Mouse (Mus musculus) mature B cell (primary cell): ENCODE measurements around the gene Gm49318.
"Not testable (repeated sequence)": the region's sequence is repeated elsewhere in the genome, so short reads cannot be mapped to it uniquely, and the experiment has no call there.

Experiments
- in situ Hi-C: fragments of 300-500 bp; cut with MboI; formaldehyde crosslinking; loops from 2 replicates; pipeline ENCODE4 v1.14.3; 2019

Gm49318 gene

GRCm38 (mm10) chr9:22070791-22071573 lies at the start of gene Gm49318, which contains the start of gene Zfp653:
TSS of gene Gm49318 (minus strand) at chr9:22071259.
TSS of gene Zfp653 (minus strand) at chr9:22071376.
- in situ Hi-C loops = no loop called here

GRCm38 (mm10) chr9:22119543-22119942 lies 48.5 kb upstream of the Gm49318 start:
- in situ Hi-C loops = no loop called here

GRCm38 (mm10) chr9:22117754-22118456 lies 46.8 kb upstream of the Gm49318 start:
- in situ Hi-C loops = no loop called here

DNA sequence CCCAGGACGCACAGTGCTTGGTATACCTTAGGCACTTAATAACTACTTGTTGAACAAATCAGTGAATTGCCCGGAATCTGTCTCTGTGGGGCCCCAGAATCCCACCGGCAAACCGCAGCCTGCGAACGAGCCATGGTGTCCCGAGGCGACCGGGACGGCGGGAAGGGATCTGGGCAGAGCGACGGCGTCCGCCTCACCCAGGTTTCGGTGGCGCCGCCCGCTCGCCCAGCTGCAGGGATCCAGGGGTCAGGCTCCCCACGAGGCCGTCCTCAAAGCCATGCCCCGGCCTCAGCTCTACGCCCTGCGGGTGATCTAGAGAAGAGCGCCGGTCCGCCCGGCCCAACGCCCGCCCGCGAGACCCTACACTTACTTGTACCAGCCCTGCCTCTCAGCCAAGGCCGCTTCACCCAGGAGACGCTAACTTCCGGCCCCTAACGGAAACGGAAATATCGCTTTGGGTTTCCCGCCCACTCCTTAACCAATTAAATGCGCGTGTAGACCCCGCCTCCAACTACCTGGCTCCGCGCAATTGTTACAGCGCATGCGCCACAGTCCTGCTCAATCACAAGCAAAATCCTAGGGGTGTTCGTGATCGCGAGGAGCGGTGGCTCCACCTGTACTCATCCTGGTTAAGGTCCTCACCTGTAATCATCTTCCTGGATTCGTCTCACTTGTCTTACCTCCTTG lies 45.8 kb upstream of the Gm49318 start, which contains the start of gene Elof1:
TSS of gene Elof1 (minus strand) at position 433 of the 687 bp plus-strand sequence.
- in situ Hi-C loops = no loop called here

DNA sequence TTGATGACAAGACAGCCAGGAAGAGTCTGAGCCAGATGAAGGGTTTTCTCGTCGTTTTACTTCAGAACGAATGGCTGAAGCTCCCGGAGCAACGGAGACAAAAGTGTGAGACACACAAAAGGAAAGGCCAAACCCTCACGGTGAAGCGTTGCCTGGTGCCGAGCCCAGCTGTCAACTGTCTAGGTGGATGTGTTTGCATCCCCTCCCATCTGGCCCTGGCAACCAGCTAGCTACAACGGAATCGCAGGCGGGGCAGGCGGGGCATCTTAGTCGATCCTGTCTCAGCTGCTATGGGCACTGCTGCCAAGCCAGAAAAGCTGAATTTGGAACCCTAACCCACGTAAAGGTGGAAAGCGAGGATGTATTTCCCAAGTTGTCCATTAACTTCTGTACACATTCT lies 45.0 kb upstream of the Gm49318 start:
- in situ Hi-C loops = no loop called here

- in situ Hi-C loops = no loop called here
Observed at GRCm38 (mm10) chr9:22115635-22116034, 44.6 kb upstream of the Gm49318 start.

GRCm38 (mm10) chr9:22108194-22108593 lies 37.1 kb upstream of the Gm49318 start:
- in situ Hi-C loops = no loop called here

GRCm38 (mm10) chr9:22099922-22100321 lies 28.9 kb upstream of the Gm49318 start:
- in situ Hi-C loops = no loop called here

DNA sequence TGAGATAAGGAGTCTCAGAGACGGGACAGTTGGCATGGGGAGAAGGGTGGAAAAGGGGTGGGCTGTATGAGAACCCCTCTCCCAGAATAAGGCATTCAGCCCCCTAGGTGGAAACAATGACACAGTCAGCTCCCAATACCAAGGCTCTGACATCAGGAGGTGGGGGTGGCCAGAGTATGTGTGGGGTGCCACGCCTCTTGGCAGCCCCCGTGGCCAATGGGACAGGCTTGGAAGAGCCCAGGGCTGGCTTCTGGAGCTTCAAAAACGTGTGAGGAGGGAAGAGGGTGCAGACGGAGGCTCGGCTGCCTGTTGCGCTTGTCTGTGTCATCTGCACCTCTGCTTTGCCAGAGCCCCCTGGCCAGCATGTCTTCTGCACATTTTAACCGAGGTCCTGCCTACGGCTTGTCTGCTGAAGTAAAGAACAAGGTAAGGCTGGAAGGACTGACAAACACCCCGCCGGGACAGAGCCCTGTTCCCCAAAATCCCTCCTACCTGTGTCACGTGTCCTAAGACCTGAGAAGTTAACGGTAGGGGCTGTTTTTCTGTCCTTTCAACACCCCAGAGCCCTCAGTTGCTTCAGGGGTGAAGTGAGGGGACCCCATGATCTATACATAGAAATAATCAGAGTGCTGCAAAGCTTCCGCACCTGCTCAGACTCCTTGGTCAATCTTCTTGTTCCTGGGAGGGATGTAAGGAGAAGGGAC lies 28.1 kb upstream of the Gm49318 start, which contains the start of gene Cnn1:
TSS of gene Cnn1 (plus strand) at position 224 of the 704 bp plus-strand sequence.
- in situ Hi-C loops = no loop called here

DNA sequence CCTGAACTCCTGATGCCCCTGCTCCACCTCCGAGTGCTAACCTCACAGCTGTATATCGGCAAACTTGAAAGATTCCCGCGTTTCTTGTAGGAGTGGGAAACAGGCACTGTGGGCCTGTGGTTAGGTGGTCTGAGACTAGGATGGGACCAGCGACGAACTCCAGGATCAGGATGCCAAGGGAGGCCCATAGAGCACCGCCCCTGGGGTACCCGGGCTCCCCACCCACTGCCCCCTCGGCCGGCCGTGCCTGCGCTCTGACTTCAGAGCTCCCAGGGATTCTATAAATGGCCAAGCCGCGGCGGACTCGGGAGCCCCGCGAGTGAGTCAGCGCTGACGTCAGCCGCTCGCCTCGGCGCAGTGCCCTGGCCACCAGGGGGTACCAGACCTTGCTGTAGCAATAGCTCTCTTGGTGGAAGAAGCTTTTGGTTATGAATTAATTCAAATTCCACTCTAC lies 24.8 kb upstream of the Gm49318 start:
- in situ Hi-C loops = no loop called here

DNA sequence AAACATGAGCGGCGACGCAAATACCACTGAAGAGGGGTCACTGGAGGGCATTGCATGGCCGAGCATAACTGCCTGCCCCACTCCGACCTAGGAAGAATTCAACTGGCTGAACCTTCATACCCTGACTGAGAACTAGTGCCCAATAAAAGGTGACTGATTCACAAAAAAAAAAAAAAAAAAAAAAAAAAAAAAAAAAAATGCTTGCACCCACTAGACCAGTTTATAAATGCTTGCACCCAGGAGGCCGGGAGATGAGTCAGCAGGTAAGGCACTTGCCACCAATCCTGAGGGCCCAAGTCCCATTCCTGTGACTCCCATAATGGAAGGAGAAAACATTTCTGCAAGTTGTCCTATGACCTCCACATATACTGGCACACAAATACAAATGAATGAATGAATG lies 21.7 kb upstream of the Gm49318 start:
- in situ Hi-C loops = no loop called here

GRCm38 (mm10) chr9:22089986-22090385 lies 18.9 kb upstream of the Gm49318 start:
- in situ Hi-C loops = no loop called here

GRCm38 (mm10) chr9:22089281-22089680 lies 18.2 kb upstream of the Gm49318 start:
- in situ Hi-C loops = no loop called here

- in situ Hi-C loops = no loop called here
Observed at GRCm38 (mm10) chr9:22087034-22087618, 16.1 kb upstream of the Gm49318 start.

GRCm38 (mm10) chr9:22086012-22086411 lies 15.0 kb upstream of the Gm49318 start:
- in situ Hi-C loops = no loop called here

- in situ Hi-C loops = no loop called here
Observed at GRCm38 (mm10) chr9:22085022-22085834, 14.2 kb upstream of the Gm49318 start, which contains the start of gene Ecsit. TSS of gene Ecsit (minus strand) at chr9:22085438.

GRCm38 (mm10) chr9:22084667-22085021 lies 13.6 kb upstream of the Gm49318 start:
- in situ Hi-C loops = no loop called here

DNA sequence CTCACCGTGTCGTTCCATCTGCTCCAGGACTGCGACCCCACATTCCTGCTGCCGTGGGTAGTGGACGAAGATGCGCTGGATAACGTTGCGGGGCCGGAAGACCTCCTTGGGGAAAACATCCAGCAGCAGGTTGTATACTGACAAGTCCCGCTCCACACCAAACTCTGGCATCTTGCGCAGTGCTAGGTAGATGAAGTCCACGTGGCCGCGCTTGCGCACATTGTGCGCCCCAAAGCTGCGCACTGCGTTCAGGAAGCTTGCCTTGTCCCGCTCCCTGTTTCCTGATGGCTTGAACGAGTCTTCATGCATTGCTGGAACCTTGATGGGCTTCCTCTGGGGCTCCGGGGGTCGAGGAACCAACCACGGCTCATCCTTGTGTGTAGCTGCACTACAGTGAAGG lies 5.2 kb upstream of the Gm49318 start:
- in situ Hi-C loops = no loop called here

DNA sequence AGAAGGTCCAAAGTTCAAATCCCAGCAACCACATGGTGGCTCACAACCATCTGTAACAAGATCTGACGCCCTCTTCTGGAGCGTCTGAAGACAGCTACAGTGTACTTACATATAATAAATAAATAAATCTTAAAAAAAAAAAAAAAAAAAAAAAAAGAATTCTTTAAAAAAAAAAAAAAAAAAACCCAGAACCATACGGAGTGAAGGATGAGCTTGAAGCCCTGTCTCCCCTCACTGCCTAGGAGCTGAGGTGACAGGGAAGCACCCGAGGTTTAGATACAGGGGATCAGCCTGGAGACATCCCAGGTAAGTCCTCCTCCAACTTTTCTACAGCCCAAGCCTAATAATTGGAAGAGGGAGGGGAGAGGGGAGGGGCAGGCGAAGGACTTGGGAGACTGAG lies 4.7 kb upstream of the Gm49318 start:
- in situ Hi-C loops = not testable (repeated sequence)

- in situ Hi-C loops = no loop called here
Observed at GRCm38 (mm10) chr9:22072276-22072675, 1.2 kb upstream of the Gm49318 start.
